Mouse (Mus musculus) limb, embryonic 11.5 days (tissue): ENCODE data around the gene Ppp4r3a. TPM values are rescaled to one million over a fixed set of nuclear protein-coding genes. Genes with fewer than 3 reads are reported as not detected.
A peak's percentile ranks its signal among the peaks of the same experiment; 100 is the strongest.

Experiments
- ATAC-seq: fragments of 200-750 bp; cut with Nextera tagmentation; 2 replicates; pipeline ENCODE4 v1.8.0; 2017; ENCODE audit warnings: low read depth; ENCODE audit not compliant: insufficient number of reproducible peaks, low FRiP score, low TSS enrichment
- DNase-seq: peaks from one replicate; pipeline ENCODE4 v3.0.0-alpha.2; 2015; ENCODE audit warnings: low spot score
- H3K27ac ChIP-seq: fragments of 300-500 bp; sonication (generic); replicated peaks from 2 replicates; pipeline ENCODE4 v1.5.1; 2014; ENCODE audit warnings: low read depth, mild to moderate bottlenecking, low read length
- H3K27me3 ChIP-seq: fragments of 300-500 bp; sonication (generic); 2 replicates; pipeline ENCODE4 v1.6.1; 2014; ENCODE audit warnings: mild to moderate bottlenecking, low read length, mixed read lengths; ENCODE audit not compliant: control insufficient read depth, insufficient read depth
- H3K36me3 ChIP-seq: fragments of 300-500 bp; sonication (generic); 2 replicates; pipeline ENCODE4 v1.6.1; 2014; ENCODE audit warnings: mild to moderate bottlenecking, low read length, moderate library complexity, mixed read lengths; ENCODE audit not compliant: control insufficient read depth, insufficient read depth
- H3K4me1 ChIP-seq: fragments of 300-500 bp; sonication (generic); 2 replicates; pipeline ENCODE4 v1.6.1; 2014; ENCODE audit warnings: low read length, mixed read lengths; ENCODE audit not compliant: control insufficient read depth, insufficient read depth
- H3K4me2 ChIP-seq: fragments of 300-500 bp; sonication (generic); 2 replicates; pipeline ENCODE4 v1.6.1; 2014; ENCODE audit warnings: low read depth, mild to moderate bottlenecking, moderate library complexity; ENCODE audit not compliant: severe bottlenecking
- H3K4me3 ChIP-seq: fragments of 300-500 bp; sonication (generic); 2 replicates; pipeline ENCODE4 v1.5.1; 2014; ENCODE audit warnings: low read depth, low read length
- H3K9ac ChIP-seq: fragments of 300-500 bp; sonication (generic); 2 replicates; pipeline ENCODE4 v1.6.1; 2014; ENCODE audit warnings: mild to moderate bottlenecking, low read length
- H3K9me3 ChIP-seq: fragments of 300-500 bp; sonication (generic); 2 replicates; pipeline ENCODE4 v1.6.1; 2016; ENCODE audit warnings: low read length; ENCODE audit not compliant: control insufficient read depth
- WGBS: fragments of 180-500 bp; shearing (Covaris S2); extraction: QIAGEN DNeasy Blood & Tissue Kit; methylation state at CpG from one replicate; pipeline ENCODE4 v1.1.7; 2014; 5-methylcytosine and 5-hydroxymethylcytosine counted together
- polyA plus RNA-seq: library from polyadenylated mRNA; unstranded; fragments of >200 nt; fragmentation: Nextera tagmentation; extraction: Ambion mirVana; gene quantifications from 2 replicates; pipeline ENCODE4 v1.2.1, GENCODE M21; 2014

The Ppp4r3a gene
- polyA plus RNA-seq, 1 experiment from 2014 or later, result 60.9 TPM

GRCm38 (mm10) chr12:101074821-101075429 is 8.6 kb downstream of the Ppp4r3a start:
- Histone ChIP-seq H3K9me3 (no peaks in the 10 kb centered on the region), H3K27ac (no peak overlapping the region), H3K27me3 (no peaks in the 10 kb centered on the region), H3K9ac (no peak overlapping the region), H3K4me3 (no peak overlapping the region), H3K4me2 (no peak overlapping the region), H3K36me3 (peaks cover 2% of the 10 kb centered on the region; the same call in 1 of the 2 replicates), H3K4me1 (no peaks in the 10 kb centered on the region)
- 96% methylated on average over 4 of the region's 4 CpGs for WGBS
- DNase-seq (no peak), ATAC-seq (no peak)

DNA sequence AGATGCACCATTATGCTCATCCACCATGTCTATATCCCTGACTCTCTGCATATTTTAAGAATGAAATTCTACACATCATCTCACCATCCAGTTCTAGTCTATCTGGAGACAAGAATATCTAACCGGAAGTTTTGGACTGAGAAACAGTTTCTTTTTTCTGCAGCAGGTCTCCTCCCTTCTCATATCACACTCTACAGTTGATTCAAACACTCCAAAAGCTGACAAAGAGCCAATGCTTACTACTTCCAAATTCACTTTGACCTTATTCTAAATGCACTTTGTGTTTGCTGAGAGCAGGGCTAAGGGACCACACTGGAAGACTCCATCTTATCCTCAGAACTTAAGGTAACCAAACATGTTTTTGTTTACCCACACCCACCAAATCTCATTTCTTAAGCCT is 13.7 kb downstream of the Ppp4r3a start:
- H3K27ac ChIP-seq, result no peak overlapping the region
- H3K9ac ChIP-seq, result no peak overlapping the region
- H3K4me2 ChIP-seq, result no peak overlapping the region
- no peak overlapping the region for H3K4me3 ChIP-seq
- ATAC-seq (no peak), DNase-seq (no peak)
- no peaks in the 10 kb centered on the region for H3K27me3 ChIP-seq
- no peaks in the 10 kb centered on the region for H3K4me1 ChIP-seq
- 90% methylated on average over 1 of the region's 1 CpGs for WGBS
- peaks cover 2% of the 10 kb centered on the region; the same call in 1 of the 2 replicates for H3K36me3 ChIP-seq
- H3K9me3 ChIP-seq, result no peaks in the 10 kb centered on the region

GRCm38 (mm10) chr12:101066329-101066728 is 17.2 kb downstream of the Ppp4r3a start:
- Histone ChIP-seq H3K9me3 (no peaks in the 10 kb centered on the region), H3K27ac (no peak overlapping the region), H3K4me2 (no peak overlapping the region), H3K27me3 (no peaks in the 10 kb centered on the region), H3K4me1 (no peaks in the 10 kb centered on the region), H3K36me3 (peaks cover 17% of the 10 kb centered on the region), H3K4me3 (no peak overlapping the region), H3K9ac (no peak overlapping the region)
- DNase-seq, result no peak
- ATAC-seq, result no peak
- WGBS, result 95% methylated on average over 1 of the region's 1 CpGs

- no peak for DNase-seq
- H3K27me3 ChIP-seq, result no peaks in the 10 kb centered on the region
- no peaks in the 10 kb centered on the region for H3K9me3 ChIP-seq
- no peak overlapping the region for H3K4me3 ChIP-seq
- H3K4me2 ChIP-seq, result no peak overlapping the region
- no peak for ATAC-seq
- H3K27ac ChIP-seq, result no peak overlapping the region
- peaks cover 18% of the 10 kb centered on the region for H3K36me3 ChIP-seq
- H3K4me1 ChIP-seq, result no peaks in the 10 kb centered on the region
- H3K9ac ChIP-seq, result no peak overlapping the region
These were observed 43.5 kb downstream of the Ppp4r3a start for GRCm38 (mm10) chr12:101039956-101040355.

- H3K27me3 ChIP-seq, result peaks cover 18% of the 10 kb centered on the region
- H3K4me1 ChIP-seq, result peaks cover 12% of the 10 kb centered on the region
- DNase-seq (peak; percentile 88), ATAC-seq (peak; percentile 82)
- H3K36me3 ChIP-seq, result no peaks in the 10 kb centered on the region
- H3K4me2 ChIP-seq, result peak within 1 kb of the TSS; percentile 92
- H3K27ac ChIP-seq, result 0 out of 2 replicates have a peak within 1 kb of the TSS, but pooled peaks have one; percentile 42
- peak within 1 kb of the TSS; percentile 64 for H3K4me3 ChIP-seq
- under 1% methylated on average over 42 of the region's 56 CpGs for WGBS
- H3K9me3 ChIP-seq, result no peaks in the 10 kb centered on the region
- H3K9ac ChIP-seq, result peak within 1 kb of the TSS; percentile 70
These were observed 54.4 kb downstream of the Ppp4r3a start, which contains the start of gene Ccdc88c for GRCm38 (mm10) chr12:101028954-101029731. Ccdc88c (minus strand) TSS chr12:101029056.

GRCm38 (mm10) chr12:101028247-101028953 is 55.1 kb downstream of the Ppp4r3a start:
- H3K9me3 ChIP-seq, result no peaks in the 10 kb centered on the region
- H3K4me3 ChIP-seq, result peak overlapping the region; percentile 64
- DNase-seq, result peak; percentile 65
- WGBS, result under 1% methylated on average over 63 of the region's 67 CpGs
- no peaks in the 10 kb centered on the region for H3K36me3 ChIP-seq
- ATAC-seq, result peak; percentile 21; the same call in 1 of the 2 replicates
- peak overlapping the region; percentile 70 for H3K9ac ChIP-seq
- H3K27ac ChIP-seq, result no peak overlapping the region
- peaks cover 18% of the 10 kb centered on the region for H3K27me3 ChIP-seq
- peak overlapping the region; percentile 92 for H3K4me2 ChIP-seq
- peaks cover 12% of the 10 kb centered on the region for H3K4me1 ChIP-seq

- peaks cover 12% of the 10 kb centered on the region for H3K4me1 ChIP-seq
- H3K9me3 ChIP-seq, result no peaks in the 10 kb centered on the region
- peak; percentile 44 for DNase-seq
- no peak for ATAC-seq
- 2% methylated on average over 19 of the region's 19 CpGs for WGBS
- H3K27ac ChIP-seq, result no peak overlapping the region
- H3K4me3 ChIP-seq, result peak overlapping the region; percentile 64
- peaks cover 18% of the 10 kb centered on the region for H3K27me3 ChIP-seq
- H3K4me2 ChIP-seq, result peak overlapping the region; percentile 92
- no peak overlapping the region; the same call in 1 of the 2 replicates for H3K9ac ChIP-seq
- H3K36me3 ChIP-seq, result no peaks in the 10 kb centered on the region
These were observed 55.9 kb downstream of the Ppp4r3a start for GRCm38 (mm10) chr12:101027451-101028246.

DNA sequence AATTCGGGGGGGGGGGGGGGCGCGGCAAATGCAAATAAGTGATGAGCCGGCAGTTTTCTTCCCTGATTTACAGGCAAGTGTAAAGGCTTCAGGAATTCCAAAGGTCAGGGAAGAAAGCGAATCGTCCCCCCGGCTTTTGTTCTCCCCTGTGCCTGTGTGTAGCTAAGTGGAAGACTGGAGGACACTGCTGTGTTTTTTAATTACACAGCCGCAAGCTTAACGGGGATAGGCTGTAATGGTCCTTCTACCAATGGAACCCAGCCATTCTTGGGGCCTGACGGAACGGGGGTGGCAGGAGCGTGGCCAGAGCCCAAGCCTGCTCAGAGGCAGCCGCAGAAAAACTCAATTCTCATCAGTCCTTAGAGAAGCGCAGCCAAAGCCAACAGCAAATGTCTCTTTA is 56.6 kb downstream of the Ppp4r3a start:
- no peak overlapping the region for H3K9ac ChIP-seq
- no peak for DNase-seq

More for the DNA sequence above, 56.6 kb downstream of the Ppp4r3a start:
- Histone ChIP-seq H3K4me2 (peak overlapping the region; percentile 92), H3K27ac (no peak overlapping the region), H3K36me3 (no peaks in the 10 kb centered on the region), H3K27me3 (peaks cover 18% of the 10 kb centered on the region), H3K4me3 (no peak overlapping the region; the same call in 1 of the 2 replicates), H3K9me3 (no peaks in the 10 kb centered on the region), H3K4me1 (peaks cover 12% of the 10 kb centered on the region)
- 7% methylated on average over 14 of the region's 14 CpGs for WGBS
- ATAC-seq, result no peak
